Mouse (Mus musculus): ENCODE data around the gene Shb.

Shb gene

DNA sequence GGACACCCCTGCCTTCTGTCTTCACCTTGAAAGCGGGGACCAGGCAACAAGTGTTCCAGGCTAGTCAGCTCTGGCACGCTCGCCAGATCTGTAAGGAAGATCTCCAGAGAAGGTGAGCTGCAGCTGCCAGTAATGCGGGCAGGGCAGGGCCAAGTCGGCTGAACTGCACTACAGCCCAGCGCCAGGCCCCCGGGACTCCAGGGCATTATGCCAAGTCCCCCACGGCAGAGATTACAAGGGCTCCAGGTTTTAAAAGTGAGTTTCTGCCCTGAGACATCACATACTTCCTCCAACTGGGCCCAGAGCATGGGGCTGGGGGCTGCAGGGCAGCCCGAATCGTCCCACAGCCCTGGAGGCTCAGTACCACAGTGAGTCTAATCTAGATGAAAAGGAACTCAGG, 52.8 kb downstream of the Shb start:
- no peak for DNase-seq

DNA sequence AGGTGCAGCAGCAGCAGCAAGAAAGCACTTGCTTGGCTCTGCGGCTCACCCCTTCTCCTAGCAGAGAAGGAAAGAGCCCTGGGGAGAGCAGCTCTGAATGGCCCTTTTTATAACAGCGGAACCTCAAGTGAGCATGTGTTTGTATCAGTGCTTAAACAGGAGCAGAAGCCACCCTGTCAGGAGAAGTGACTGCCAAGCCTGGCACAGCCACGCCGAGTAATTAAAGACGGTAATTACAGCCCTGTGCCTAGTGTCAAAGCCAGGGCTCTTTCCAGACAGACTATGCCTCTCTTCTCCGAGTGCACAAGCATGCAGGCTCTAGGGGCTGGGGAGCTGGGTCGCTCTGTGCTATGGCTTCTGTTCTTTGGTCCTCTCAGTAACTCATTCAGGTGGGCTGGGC, 54.1 kb downstream of the Shb start:
- no peak for DNase-seq

DNA sequence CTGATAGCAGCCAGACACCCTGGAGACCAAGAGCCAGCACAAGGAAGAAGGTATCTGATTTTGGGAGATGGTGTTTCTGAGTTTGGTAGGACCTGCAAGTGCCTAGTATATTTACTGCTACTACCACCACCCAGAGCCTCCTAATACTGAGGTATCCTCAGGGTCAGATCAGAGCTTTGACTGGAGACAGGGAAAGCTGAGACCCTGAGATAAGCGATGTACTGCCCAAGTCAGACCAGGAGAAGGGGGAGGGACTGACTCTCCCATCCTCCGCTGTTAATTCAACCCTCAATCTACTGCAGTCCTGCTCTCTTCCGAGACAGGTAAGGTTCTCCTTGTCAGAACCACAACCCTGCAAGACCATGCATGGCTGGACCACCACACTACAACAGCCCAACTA, 55.2 kb downstream of the Shb start:
- DNase-seq = no peak

DNA sequence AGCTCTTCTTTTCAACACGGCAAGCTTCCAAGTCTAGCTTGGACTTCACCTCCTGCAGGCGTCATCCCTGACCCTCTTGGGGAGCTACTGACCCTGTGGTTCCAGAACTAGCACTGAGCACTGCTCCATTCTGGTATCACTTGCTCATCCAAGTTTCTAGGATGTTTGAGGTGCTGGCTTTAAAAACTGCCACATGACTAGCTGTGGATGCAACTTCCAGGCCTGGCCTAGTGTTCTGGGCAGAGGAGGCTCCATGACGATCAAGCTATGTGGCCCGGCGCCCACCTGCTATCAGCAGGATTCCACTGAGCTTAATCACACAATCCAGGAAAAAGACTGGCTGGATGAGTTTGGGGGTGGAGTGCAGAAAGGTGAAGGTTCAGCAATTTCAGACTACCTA, 57.4 kb downstream of the Shb start:
- DNase-seq = no peak

DNA sequence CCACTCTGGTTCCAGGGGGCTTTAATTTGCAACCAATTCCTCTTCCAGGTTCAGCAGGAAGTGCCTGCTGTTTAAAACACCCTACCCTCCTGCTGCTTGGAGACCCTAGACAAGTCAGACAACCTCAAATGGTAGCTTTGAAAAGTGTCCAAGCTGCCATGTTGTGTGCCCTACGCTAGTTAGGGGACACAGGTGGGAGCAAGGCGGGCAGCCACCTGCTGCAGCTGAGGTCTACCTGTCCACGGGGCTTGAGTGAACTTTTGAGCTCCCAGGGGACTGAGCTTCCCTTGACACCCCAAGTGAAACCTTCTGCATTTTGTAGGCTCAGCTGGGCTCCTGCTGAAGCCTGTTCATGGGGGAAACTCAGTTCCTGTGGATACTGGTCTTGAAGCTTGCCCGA, 58.1 kb downstream of the Shb start:
- DNase-seq = no peak

DNA sequence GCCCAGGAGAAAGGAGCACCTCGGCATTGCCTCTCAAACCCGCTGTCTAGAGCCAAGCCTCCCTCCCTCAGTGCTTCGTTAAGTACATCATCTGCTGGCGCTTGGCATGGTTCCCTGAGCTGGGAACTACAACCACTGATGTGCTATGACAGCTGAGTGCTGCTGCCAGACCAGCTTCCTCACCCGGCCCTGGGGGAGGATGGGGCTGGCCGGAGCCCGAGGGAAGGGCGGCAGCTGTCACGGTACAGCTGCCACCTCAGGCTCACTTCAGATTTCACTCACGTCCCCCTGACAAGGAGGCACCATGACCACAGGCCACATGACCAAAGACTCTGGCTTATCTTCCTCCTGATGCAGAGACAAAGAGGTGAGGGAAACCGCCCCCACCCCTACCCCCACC, 59.1 kb downstream of the Shb start:
- DNase-seq = peak; percentile 92

DNA sequence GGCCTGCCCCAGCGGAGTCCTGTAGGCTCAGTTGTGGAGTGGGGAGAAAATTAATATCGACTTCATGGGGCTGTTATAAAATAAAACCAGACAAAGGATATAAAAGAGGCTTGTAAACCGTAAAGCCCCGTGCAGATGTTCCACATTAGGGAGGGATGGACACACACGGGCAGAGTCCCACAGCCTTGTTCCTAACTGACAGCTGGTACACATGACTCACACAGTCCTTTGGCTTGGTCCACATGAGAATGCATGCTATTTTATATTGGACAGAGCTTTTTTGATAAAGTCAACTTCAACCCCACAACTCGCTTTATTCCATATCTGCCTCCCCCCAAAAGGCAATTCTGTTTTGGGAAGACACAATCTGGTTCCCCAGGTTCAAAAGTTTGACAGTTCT, 59.6 kb downstream of the Shb start:
- DNase-seq = no peak

DNA sequence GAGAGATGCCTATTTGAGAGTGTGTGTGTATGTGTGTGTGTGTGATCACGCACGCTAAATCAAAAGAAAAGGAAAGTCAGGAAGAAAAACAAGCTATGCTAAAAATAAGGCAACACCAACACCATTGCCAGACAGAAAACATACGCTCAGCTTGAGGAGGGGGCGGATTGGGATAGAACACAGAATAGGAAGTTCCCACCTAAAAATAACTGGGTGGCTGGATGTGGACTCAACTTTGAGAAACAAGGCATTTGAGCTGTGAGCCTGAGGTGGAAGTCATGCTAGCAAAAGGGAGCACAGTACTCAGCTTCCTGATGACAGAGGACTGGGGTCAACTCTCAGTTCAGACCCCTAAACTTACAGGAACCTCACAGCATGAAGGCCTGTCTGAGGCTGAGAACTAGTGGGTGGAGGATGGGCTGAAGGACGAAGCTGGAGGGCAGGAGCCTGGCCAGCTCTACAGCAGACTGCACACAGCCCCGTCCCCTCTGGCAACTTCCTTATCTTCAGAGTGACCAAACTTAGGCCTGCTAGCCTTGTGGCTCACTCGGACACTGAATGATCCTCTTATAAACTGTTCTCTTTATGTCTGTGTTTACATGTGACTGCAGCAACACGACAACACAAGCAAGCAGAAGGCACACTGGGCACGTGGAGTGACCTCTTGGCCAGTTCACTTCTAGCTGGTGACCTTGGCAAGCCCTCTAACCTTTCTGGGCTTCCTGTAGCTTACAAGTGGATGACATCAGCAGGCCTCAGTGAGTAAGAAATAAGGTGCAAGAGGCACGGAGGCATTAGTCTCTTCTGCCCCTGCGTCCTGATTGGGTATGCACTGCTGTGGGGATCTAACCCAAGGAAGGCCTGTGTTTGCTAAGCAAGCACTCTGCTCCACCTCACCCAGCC, 60.4 kb downstream of the Shb start:
- no peak for DNase-seq

DNA sequence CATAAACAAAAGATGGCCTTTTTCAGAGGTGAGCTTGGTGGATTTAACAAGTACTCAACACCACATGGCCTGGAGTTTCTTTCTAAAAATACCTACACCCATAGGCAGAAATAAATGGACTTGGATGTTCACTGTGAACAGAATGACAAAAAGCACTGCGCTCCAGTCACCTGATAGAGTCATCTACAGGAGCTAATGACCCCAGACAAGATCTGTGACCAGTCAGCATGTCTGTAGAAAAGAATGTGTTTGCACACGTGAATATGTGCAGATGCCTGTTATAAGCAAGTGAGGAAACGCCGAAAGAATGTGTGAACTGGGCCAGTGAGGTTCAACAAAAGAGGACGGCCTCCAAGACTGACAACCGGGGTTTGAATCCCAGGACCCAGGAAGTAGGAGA, 63.2 kb downstream of the Shb start:
- no peak for DNase-seq

DNA sequence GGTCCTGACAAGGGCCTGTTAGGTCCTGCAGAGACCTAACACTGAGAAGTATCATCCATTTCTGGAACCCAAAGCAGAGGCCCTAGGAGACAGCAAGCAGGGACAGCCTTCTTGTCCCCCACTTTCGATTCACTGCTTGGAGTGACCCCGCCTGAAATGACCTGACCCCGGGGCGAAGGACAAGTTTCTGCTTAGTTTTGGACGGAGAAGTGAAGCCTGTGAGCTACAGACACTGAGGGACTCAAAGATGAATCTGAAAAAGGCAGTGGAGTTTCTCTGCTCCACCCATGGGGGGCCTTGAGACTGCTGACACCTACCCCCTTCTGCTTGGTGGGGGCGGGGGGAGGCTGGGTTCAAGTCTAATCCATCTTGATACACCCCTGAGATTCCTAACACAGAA, 63.8 kb downstream of the Shb start:
- no peak for DNase-seq

DNA sequence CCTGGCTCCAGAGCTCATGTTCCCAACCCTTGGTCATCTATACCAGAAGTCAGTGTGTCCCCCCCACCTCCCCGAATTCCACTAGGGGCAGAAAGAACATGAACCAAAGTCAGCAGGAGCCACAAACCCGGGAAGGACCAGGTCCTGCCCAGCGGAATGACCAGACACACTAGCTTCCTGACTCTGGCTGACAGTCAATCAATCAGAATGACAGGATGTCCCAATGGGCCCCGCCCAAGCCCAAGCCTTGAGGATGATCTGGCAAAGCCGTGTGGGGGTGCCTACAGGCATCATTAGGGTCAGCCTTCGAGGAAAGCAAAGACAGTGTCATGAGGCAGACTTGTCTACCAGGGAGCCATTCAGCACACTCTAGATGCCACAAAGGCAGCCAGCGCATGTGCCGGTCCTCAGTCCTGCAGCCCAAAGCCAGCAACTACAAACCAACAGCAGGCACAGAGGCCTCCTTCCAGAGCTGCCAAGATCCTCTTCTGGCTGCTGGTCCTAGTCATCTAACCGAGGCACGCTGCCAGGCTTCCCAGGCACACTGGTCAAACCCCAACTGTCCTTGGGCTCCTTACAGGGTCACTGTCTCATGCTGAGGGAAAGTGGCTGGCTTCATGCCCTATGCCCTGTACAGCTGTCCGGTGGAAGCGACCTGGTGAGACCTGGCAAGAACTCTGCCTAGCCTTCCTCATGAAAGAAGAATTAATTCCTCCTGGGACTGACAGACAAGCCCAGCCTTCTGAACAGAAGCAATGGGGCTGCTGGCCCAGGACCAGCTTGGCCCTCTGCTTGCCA, 65.0 kb downstream of the Shb start:
- DNase-seq = peak; percentile 72

DNA sequence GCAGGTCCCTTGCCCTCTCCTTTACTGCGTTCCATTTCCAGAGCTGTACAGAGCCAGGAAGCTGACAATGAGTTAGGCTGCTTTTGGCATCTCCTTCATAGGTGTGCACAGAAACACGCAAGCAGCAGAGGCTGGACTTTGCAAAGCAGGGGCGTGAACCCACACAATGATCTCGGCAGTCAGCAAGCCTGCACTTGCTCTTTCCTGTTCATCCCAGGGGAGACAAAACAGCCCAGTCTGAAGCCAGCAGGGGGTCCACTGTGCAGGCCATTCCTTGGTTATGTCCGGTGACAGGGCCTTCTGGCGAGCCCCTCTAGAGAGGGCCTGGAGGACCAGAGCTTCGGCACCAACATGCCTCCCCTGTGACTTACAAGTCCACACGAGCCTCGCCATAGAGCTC, 67.3 kb downstream of the Shb start:
- no peak for DNase-seq

DNA sequence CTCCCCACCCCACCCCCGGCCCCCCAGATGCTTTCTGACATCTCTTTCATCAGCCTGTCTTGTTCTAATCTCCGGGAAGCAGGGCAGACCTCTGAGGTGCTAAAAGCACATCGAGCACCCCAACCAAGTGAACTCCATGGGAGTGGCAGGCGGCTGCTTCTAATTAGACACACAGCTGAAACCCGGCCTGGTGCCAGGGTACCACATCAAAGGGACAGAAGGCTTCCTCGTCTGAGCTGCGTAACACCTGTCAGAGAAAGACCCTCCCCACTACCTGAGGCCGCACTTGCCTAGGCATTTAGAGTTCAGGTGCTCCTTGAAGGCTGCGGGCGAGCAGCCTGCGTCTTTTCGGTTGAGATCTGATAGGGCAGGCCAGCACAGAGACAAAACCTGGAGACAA, 67.7 kb downstream of the Shb start:
- no peak for DNase-seq

DNA sequence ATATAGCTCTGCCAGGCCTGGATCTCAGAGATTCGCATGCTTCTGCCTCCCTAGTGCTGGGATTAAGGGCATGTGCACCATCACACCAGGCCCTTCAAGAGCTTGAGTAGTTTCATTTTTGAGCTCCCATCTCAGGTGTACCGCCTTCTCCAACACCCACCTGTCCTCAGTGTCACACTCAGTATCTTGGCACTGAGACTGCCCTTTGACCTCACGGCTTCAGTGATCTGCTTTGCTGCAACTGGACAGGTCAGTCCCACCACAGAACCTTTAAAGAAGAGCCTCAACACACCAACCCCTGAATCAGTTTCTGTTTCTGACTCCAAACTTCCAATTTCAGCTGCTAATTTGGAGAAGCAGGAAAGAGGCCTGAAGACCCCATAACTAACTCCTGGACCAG, 68.1 kb downstream of the Shb start:
- no peak for DNase-seq

DNA sequence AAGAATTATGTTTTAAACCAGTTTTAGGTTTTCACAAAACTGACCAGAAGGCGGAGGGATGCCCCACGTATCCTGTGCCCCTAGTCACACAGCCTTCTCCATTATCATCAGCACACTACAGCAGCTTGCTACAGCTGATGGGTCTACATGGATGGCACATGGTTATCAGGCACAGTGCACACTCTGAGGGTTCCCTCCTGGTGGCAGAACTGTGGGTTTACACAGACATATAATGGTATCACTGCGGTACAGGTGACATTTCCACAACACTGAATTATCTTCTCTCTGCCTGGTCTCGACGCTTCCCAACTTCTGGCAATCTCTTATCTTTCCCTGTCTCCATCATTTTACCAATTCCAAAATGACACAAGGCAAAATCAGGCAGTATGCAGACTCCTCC, 69.6 kb downstream of the Shb start:
- DNase-seq = no peak

DNA sequence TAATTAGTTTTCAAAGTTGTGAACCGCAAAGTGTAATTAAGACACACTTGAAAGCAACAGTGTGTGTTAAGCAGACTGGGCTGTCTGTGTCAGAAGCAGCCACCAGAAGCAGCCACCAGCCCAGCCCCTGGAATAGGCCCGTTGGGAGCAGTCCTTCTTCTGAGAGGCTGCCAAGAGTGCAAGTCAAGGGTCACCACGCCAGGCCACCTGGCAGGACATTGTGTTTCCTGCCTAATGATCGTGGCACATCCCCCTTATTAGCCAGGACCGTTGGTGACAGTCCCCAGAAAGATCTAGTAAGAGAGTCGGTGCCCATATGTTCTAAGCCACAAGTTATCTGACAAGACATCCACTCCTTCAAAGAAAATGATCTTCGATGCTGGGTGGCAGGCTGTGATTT, 70.6 kb downstream of the Shb start:
- DNase-seq = peak; percentile 58

DNA sequence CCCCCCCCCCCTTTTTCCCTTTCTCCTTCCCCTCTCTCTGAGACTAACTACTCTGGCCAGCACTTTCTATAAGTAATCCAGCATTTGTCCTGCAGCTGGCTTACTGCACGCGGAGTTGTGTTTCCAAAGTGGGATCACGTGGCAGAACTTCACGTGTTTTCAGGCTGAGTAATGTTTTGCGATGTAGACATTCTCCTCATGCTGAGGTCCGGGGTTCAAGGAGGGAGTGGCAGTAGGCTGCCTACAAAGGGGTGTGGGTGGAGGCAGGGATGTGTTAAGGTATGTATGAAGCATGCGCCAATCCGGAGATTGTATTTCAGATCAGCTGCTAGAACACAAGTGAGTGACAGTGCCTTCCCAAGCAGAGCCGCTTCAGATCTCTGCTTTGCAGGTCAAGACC, 72.9 kb downstream of the Shb start:
- peak; percentile 63 for DNase-seq

DNA sequence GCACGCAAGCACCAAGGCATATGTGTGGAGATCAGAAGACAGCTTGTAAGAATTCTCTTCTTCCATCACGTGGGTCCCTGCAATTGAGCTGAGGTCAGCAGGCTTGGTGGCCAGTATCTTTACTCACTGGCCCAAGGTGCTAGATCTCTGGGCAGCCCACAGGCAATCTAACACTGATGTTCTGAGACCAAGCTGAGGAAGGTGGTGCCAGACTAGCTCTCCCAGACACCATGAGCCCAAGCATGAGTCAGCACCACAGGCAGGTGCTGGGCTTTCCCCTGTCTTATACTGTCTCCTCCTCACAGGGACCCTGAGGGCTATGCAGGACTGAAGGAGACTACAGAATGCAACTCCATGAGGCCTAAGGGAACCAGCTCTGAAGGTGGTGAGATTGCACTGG, 74.7 kb downstream of the Shb start:
- no peak for DNase-seq

DNA sequence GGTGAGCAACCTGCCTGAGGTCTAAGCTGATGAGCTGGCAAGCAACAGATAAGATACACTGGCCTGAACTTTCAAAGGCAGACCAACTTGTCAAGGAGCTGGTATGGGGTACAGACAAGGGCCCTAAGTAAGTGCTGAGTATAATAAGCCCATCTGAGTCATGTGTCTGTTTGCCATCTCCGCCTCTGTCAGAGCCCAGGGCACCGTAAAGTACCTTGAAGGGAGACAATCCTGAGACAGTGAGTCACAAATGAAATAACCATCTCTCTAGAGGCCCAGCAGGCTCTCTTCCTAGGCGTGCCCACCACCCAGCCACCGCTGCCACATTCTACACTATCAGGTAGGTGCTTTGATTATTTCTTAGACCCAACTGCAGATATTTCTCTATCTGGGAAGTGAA, 77.3 kb downstream of the Shb start:
- DNase-seq = no peak

DNA sequence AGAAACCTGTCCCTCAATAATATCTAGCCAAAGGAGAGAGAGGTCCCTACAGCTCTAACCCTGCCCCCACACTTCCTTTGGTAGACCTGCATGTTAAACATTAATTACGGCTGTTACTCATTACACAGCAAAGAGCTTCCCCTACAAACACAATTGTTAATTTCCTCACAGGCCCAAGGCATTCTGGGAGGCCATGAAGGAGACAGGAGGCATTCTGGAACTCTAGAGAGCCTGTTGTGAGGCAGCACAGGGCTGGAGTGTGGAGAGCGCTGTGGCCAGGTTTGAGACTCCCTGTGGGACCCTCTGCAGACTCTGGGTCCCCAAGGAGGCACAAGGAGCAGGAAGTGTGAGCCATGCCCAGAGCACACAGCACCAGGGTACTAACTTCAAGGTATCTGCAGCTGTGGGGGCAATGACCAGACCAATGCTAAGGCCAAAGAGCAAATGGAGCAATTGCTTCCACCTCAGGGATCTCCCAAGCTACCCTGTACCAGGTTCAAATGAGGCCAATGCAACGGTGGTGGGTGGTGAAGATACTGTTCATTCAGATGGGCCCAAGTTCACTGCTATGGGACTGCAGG, 78.9 kb downstream of the Shb start:
- peak; percentile 54 for DNase-seq

DNA sequence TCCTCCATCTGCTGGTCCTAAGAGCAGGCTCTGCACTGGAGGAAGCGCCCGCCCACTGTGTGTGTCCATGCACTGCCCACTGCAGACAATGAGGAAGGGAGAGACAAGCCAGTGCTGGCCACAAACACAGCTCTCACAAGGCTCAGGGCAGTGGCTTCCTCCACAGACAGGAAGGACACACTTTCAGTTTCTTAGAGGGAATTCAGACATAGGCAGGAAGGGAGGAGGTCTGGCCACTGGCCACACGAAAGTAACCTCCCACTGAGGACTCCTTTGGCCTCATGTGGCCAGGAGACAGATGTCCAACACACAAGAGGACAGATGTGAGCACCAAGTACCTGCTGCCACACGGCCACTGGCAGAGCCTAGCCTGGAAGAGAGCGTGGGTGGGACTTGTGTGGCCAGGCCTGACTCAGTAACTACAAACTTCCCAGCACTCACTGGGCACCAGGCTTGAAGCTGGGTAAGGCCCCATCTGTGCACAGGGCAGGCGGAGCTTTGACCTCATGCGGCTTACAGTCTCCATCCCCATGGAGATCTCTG, 79.6 kb downstream of the Shb start:
- peak; percentile 75 for DNase-seq

DNA sequence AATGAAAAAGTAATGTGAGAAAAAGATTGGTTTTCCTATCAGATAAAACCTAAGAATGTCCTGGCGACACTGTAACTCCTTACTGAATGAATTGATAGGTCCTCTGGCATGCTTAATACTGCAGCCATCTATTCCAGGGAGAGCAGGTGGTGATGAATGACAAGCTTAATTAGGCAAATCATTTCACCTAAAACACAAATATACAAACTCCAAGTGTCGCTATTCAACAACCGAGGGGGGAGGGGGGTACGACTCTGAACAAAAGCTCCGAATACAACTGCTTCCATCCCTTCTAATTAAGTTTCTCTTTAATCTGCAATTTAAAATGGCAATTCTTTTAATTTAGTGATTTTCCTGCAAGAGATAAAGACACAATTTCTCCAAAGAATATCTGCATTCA, 83.3 kb downstream of the Shb start:
- DNase-seq = no peak

DNA sequence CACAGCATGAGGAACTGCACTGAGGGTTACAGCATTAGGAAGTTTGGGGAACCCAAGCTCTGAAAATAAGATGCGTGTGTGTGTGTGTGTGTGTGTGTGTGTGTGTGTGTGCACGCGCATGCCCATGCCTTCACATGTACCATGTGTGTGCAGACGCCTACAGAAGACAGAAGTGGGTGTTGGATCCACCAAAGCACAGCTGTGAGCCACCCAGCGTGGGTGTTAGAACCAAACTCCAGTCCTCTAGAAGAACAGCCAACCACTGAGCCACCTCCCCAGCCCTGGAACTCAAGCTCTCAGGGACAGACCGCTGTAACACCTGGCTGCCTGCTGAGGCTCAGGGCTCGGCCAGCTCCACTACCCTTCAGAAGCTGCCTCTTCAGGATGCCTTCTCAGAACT, 83.8 kb downstream of the Shb start:
- no peak for DNase-seq

DNA sequence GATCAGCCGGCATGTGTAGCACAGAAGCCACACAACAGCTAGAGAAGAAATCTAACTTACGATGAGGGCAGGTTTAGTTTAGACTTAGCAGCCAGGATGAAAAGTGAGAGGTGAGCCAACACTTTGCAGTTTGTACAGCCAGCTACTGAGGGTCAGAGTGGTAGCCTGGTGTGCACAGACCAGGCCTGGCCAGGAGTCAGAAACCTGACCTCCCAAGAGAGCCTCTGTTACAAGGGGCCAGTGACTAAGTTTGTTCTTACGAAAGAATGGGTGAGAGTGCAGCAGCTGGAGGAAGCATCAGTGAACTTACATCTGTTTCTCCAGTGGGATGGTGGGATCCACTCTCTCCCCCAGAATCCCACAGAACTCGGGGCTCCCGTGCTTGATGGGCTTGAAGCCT, 85.1 kb downstream of the Shb start:
- peak; percentile 42 for DNase-seq

Measured in lung, postnatal 10 days (tissue).